Mouse (Mus musculus) CH12.LX (cell line): Measurements from ENCODE around the gene Rbfox1. TPM values are rescaled to one million over a fixed set of nuclear protein-coding genes. Genes with fewer than 3 reads are reported as not detected.

ENCODE experiments used
- DNase-seq: peaks from one replicate; pipeline ENCODE4 v3.0.0-alpha.2; 2013; ENCODE audit errors: extremely low read depth
- H3K27ac ChIP-seq: 2 replicates; pipeline ENCODE4 v1.5.1; 2012; ENCODE audit warnings: low read depth, mild to moderate bottlenecking, control low read depth, moderate library complexity; ENCODE audit not compliant: insufficient read depth
- H3K27me3 ChIP-seq: replicated peaks from 2 replicates; pipeline ENCODE3; 2012; ENCODE audit warnings: inconsistent platforms
- H3K36me3 ChIP-seq, 2 experiments: replicated peaks in 1 of 2; 2 replicates each; pipeline versions ENCODE3 to v1.6.1; 2012; ENCODE audit warnings: inconsistent platforms in 1 of 2, low read length in 1 of 2, mild to moderate bottlenecking in 1 of 2, mixed read lengths in 1 of 2, moderate library complexity in 1 of 2; ENCODE audit not compliant: control insufficient read depth in 1 of 2, insufficient read depth in 1 of 2
- H3K4me1 ChIP-seq, 2 experiments: 2 replicates each; pipeline ENCODE4 v1.6.1; 2012; ENCODE audit warnings: inconsistent platforms in 1 of 2, moderate library complexity in 1 of 2; ENCODE audit not compliant: insufficient read depth in 2 of 2, control insufficient read depth in 1 of 2
- H3K4me2 ChIP-seq: 2 replicates; pipeline ENCODE4 v1.6.1; 2012; ENCODE audit warnings: low read depth, mild to moderate bottlenecking, control low read depth; ENCODE audit not compliant: poor library complexity, insufficient read depth, severe bottlenecking
- H3K4me3 ChIP-seq, 3 experiments: fragments of 150-350 bp in 1 of 3; sonication (generic) in 1 of 3; replicated peaks in 1 of 3; 2 replicates each; pipeline versions ENCODE3 to v1.5.1; 2011 to 2012; ENCODE audit warnings: low read depth in 2 of 3, low read length in 2 of 3, mild to moderate bottlenecking in 2 of 3, moderate library complexity in 2 of 3, control low read depth in 1 of 3, improper control_type of control experiment in 1 of 3, inconsistent platforms in 1 of 3, mixed read lengths in 1 of 3; ENCODE audit not compliant: poor library complexity in 1 of 3
- H3K79me2 ChIP-seq: replicated peaks from 2 replicates; pipeline ENCODE4 v1.6.1; 2012; ENCODE audit warnings: mild to moderate bottlenecking, moderate library complexity; ENCODE audit not compliant: control insufficient read depth, poor library complexity, insufficient read depth, severe bottlenecking; ENCODE audit errors: extremely low read depth
- H3K9ac ChIP-seq: 2 replicates; pipeline ENCODE4 v1.6.1; 2012; ENCODE audit warnings: low read depth, mild to moderate bottlenecking, control low read depth, moderate library complexity; ENCODE audit not compliant: insufficient read depth
- H3K9me3 ChIP-seq: replicated peaks from 2 replicates; pipeline ENCODE3; 2012; ENCODE audit warnings: low read length, inconsistent platforms, mixed read lengths
- CHD2 ChIP-seq: IDR thresholded peaks from 2 replicates; pipeline ENCODE4 v1.6.1; 2011; ENCODE audit warnings: low read length, improper control_type of control experiment
- ELF1 ChIP-seq: IDR thresholded peaks from 2 replicates; pipeline ENCODE4 v1.6.1; 2014; ENCODE audit warnings: low read depth, mild to moderate bottlenecking, inconsistent platforms, low read length, improper control_type of control experiment
- ETS1 ChIP-seq: conservative IDR thresholded peaks from 2 replicates; pipeline ENCODE4 v1.6.1; 2012; ENCODE audit warnings: low read depth, mild to moderate bottlenecking, inconsistent platforms, low read length, improper control_type of control experiment, moderate library complexity
- GABPA ChIP-seq: IDR thresholded peaks from 2 replicates; pipeline ENCODE4 v1.6.1; 2012; ENCODE audit warnings: low read depth, low read length, improper control_type of control experiment, inconsistent platforms; ENCODE audit not compliant: insufficient replicate concordance
- JUN ChIP-seq: IDR thresholded peaks from 2 replicates; pipeline ENCODE4 v1.6.1; 2011; ENCODE audit warnings: low read depth, mild to moderate bottlenecking, low read length, improper control_type of control experiment, moderate library complexity; ENCODE audit not compliant: insufficient read depth
- MAX ChIP-seq: IDR thresholded peaks from 2 replicates; pipeline ENCODE4 v1.6.1; 2011; ENCODE audit warnings: low read length, improper control_type of control experiment
- MXI1 ChIP-seq: IDR thresholded peaks from 2 replicates; pipeline ENCODE4 v1.6.1; 2011; ENCODE audit warnings: mild to moderate bottlenecking, low read depth, low read length, improper control_type of control experiment
- NELFE ChIP-seq: IDR thresholded peaks from 2 replicates; pipeline ENCODE4 v1.6.1; 2011; ENCODE audit warnings: low read depth, low read length, improper control_type of control experiment
- RAD21 ChIP-seq: IDR thresholded peaks from 2 replicates; pipeline ENCODE4 v1.6.1; 2011; ENCODE audit warnings: low read depth, mild to moderate bottlenecking, low read length, improper control_type of control experiment, moderate library complexity
- RCOR1 ChIP-seq: conservative IDR thresholded peaks from 2 replicates; pipeline ENCODE4 v1.6.1; 2012; ENCODE audit warnings: low read depth, mild to moderate bottlenecking, inconsistent platforms, low read length, improper control_type of control experiment
- SIN3A ChIP-seq: IDR thresholded peaks from 2 replicates; pipeline ENCODE4 v1.6.1; 2012; ENCODE audit warnings: low read length, improper control_type of control experiment, inconsistent platforms
- SMC3 ChIP-seq: IDR thresholded peaks from 2 replicates; pipeline ENCODE4 v1.6.1; 2011; ENCODE audit warnings: low read depth, low read length, improper control_type of control experiment
- TBP ChIP-seq: conservative IDR thresholded peaks from 2 replicates; pipeline ENCODE4 v1.6.1; 2011; ENCODE audit warnings: low read depth, low read length, improper control_type of control experiment
- USF1 ChIP-seq: IDR thresholded peaks from 2 replicates; pipeline ENCODE4 v1.6.1; 2014; ENCODE audit warnings: low read depth, mild to moderate bottlenecking, inconsistent platforms, low read length, improper control_type of control experiment
- ZC3H11A ChIP-seq: IDR thresholded peaks from 2 replicates; pipeline ENCODE4 v1.6.1; 2012; ENCODE audit warnings: low read depth, mild to moderate bottlenecking, inconsistent platforms, low read length, improper control_type of control experiment
- ZKSCAN1 ChIP-seq: IDR thresholded peaks from 2 replicates; pipeline ENCODE4 v1.6.1; 2012; ENCODE audit warnings: low read depth, inconsistent platforms, low read length, improper control_type of control experiment, borderline replicate concordance
- ZMIZ1 ChIP-seq: IDR thresholded peaks from 2 replicates; pipeline ENCODE4 v1.6.1; 2012; ENCODE audit warnings: low read depth, mild to moderate bottlenecking, inconsistent platforms, low read length, improper control_type of control experiment
- dilution Hi-C: fragments of 300-500 bp; cut with MboI; formaldehyde crosslinking; loops from 2 replicates; pipeline ENCODE4 v1.14.3; 2020; ENCODE audit warnings: low sequenced_read_pairs; ENCODE audit not compliant: extremely low pct_unique_long_range_greater_than_20kb, extremely low pct_ligation_motif_present
- in situ Hi-C: fragments of 300-500 bp; cut with MboI; formaldehyde crosslinking; loops from 3 replicates; pipeline ENCODE4 v1.14.3; 2019; ENCODE audit warnings: low sequenced_read_pairs, low pct_ligation_motif_present, low pct_unique_long_range_greater_than_20kb, mixed read lengths
- polyA plus RNA-seq: library from polyadenylated mRNA; unstranded; fragments of >175 nt; gene quantifications from 2 replicates; pipeline ENCODE4 v1.2.1, GENCODE M21; 2012; ENCODE audit warnings: low read depth; ENCODE audit not compliant: insufficient read length
- total RNA-seq, 2 experiments: library from RNA; depleted of rRNA; stranded (reverse); fragments of 300-350 nt in 1 of 2; fragments of >200 nt in 1 of 2; gene quantifications; 2 replicates each; pipeline ENCODE4 v1.2.3; 2012 to 2014

Gene Rbfox1
- total and polyA plus RNA-seq, 3 experiments = not detected

DNA sequence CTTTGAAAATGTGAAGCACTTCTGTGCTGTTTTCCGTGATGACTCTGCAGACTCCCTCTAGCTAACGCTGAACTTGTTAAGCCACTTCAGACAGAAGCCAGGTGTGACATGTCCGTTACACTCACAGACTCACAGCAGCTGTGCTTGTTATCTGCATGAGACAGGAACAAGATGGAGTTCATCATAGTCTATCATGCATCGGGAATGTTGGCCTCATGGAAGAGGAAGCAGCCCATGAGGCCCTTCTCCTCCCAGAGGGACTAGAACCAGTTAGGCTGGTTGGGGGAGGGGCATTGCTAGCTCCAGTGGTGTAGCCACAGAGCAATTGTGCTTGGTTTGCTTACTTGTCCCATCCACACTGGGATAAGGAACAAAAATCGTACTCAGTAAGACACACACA is 1107.1 kb downstream of the Rbfox1 start:
- no peak overlapping the region for H3K4me3 ChIP-seq
- no peaks in the 10 kb centered on the region for H3K4me1 ChIP-seq
- no peak overlapping the region for H3K4me2 ChIP-seq
- H3K9me3 ChIP-seq = peaks cover 77% of the 10 kb centered on the region
- H3K9ac ChIP-seq = no peak overlapping the region
- no peaks in the 10 kb centered on the region for H3K36me3 ChIP-seq
- in situ Hi-C loops (no loop called here), dilution Hi-C loops (no loop called here)
- DNase-seq = no peak
- H3K27ac ChIP-seq = no peak overlapping the region
- H3K79me2 ChIP-seq = no peaks in the 10 kb centered on the region
- TF ChIP-seq ZMIZ1 (no peak), USF1 (no peak), SMC3 (no peak), RCOR1 (no peak), ETS1 (no peak), ZKSCAN1 (no peak), ELF1 (no peak), RAD21 (no peak)
- H3K27me3 ChIP-seq = no peaks in the 10 kb centered on the region

DNA sequence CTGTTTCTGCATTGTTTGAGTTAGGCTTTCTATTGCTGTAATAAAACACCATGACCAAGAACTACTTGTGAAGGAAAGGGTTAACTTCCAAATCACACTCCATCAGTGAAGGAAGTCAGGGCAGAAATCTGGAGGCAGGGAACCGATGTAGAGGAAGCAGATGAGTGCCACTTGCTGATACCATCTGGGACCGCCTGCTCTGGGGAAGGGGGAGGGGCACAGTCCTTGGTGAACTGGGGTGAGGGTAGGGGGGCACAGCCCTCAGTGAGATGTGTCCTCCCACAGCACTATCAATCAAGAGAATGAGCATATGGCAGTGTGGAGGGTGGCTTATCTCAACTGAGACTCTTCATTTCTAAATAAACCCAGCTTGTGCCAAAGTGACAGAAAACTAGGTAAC is 1108.0 kb downstream of the Rbfox1 start:
- peaks cover 78% of the 10 kb centered on the region for H3K9me3 ChIP-seq
- no peak overlapping the region for H3K4me3 ChIP-seq
- no peak for TF ChIP-seq ZC3H11A
- no peak for TF ChIP-seq SIN3A
- TF ChIP-seq JUN = no peak
- TF ChIP-seq ZKSCAN1 = no peak
- TF ChIP-seq MXI1 = no peak
- no peak for TF ChIP-seq MAX
- TF ChIP-seq GABPA = no peak
- TF ChIP-seq CHD2 = no peak
- no peak for TF ChIP-seq USF1
- no peak for TF ChIP-seq SMC3
- TF ChIP-seq TBP = no peak
- no peak for TF ChIP-seq NELFE
- no peak for TF ChIP-seq ELF1
- TF ChIP-seq, all 38 proteins: peak for 0
- H3K79me2 ChIP-seq = no peaks in the 10 kb centered on the region
- no peaks in the 10 kb centered on the region for H3K4me1 ChIP-seq
- in situ Hi-C loops (no loop called here), dilution Hi-C loops (no loop called here)
- no peak overlapping the region for H3K9ac ChIP-seq
- H3K27me3 ChIP-seq = no peaks in the 10 kb centered on the region
- no peak for DNase-seq
- no peaks in the 10 kb centered on the region for H3K36me3 ChIP-seq
- H3K27ac ChIP-seq = no peak overlapping the region
- H3K4me2 ChIP-seq = no peak overlapping the region
